Mouse (Mus musculus) CH12.LX (cell line): ENCODE measurements around the gene D330045A20Rik. TPM values are rescaled to one million over a fixed set of nuclear protein-coding genes. Genes with fewer than 3 reads are reported as not detected.

Source experiments
- DNase-seq: peaks from one replicate; pipeline ENCODE4 v3.0.0-alpha.2; 2013; ENCODE audit errors: extremely low read depth
- H3K27ac ChIP-seq: 2 replicates; pipeline ENCODE4 v1.5.1; 2012; ENCODE audit warnings: low read depth, mild to moderate bottlenecking, control low read depth, moderate library complexity; ENCODE audit not compliant: insufficient read depth
- H3K27me3 ChIP-seq: replicated peaks from 2 replicates; pipeline ENCODE3; 2012; ENCODE audit warnings: inconsistent platforms
- H3K36me3 ChIP-seq, 2 experiments: replicated peaks in 1 of 2; 2 replicates each; pipeline versions ENCODE3 to v1.6.1; 2012; ENCODE audit warnings: inconsistent platforms in 1 of 2, low read length in 1 of 2, mild to moderate bottlenecking in 1 of 2, mixed read lengths in 1 of 2, moderate library complexity in 1 of 2; ENCODE audit not compliant: control insufficient read depth in 1 of 2, insufficient read depth in 1 of 2
- H3K4me1 ChIP-seq, 2 experiments: 2 replicates each; pipeline ENCODE4 v1.6.1; 2012; ENCODE audit warnings: inconsistent platforms in 1 of 2, moderate library complexity in 1 of 2; ENCODE audit not compliant: insufficient read depth in 2 of 2, control insufficient read depth in 1 of 2
- H3K4me2 ChIP-seq: 2 replicates; pipeline ENCODE4 v1.6.1; 2012; ENCODE audit warnings: low read depth, mild to moderate bottlenecking, control low read depth; ENCODE audit not compliant: poor library complexity, insufficient read depth, severe bottlenecking
- H3K4me3 ChIP-seq, 3 experiments: fragments of 150-350 bp in 1 of 3; sonication (generic) in 1 of 3; replicated peaks in 1 of 3; 2 replicates each; pipeline versions ENCODE3 to v1.5.1; 2011 to 2012; ENCODE audit warnings: low read depth in 2 of 3, low read length in 2 of 3, mild to moderate bottlenecking in 2 of 3, moderate library complexity in 2 of 3, control low read depth in 1 of 3, improper control_type of control experiment in 1 of 3, inconsistent platforms in 1 of 3, mixed read lengths in 1 of 3; ENCODE audit not compliant: poor library complexity in 1 of 3
- H3K79me2 ChIP-seq: replicated peaks from 2 replicates; pipeline ENCODE4 v1.6.1; 2012; ENCODE audit warnings: mild to moderate bottlenecking, moderate library complexity; ENCODE audit not compliant: control insufficient read depth, poor library complexity, insufficient read depth, severe bottlenecking; ENCODE audit errors: extremely low read depth
- H3K9ac ChIP-seq: 2 replicates; pipeline ENCODE4 v1.6.1; 2012; ENCODE audit warnings: low read depth, mild to moderate bottlenecking, control low read depth, moderate library complexity; ENCODE audit not compliant: insufficient read depth
- H3K9me3 ChIP-seq: replicated peaks from 2 replicates; pipeline ENCODE3; 2012; ENCODE audit warnings: low read length, inconsistent platforms, mixed read lengths
- BHLHE40 ChIP-seq: IDR thresholded peaks from 2 replicates; pipeline ENCODE4 v1.6.1; 2011; ENCODE audit warnings: mild to moderate bottlenecking, low read depth, low read length, improper control_type of control experiment
- E2F4 ChIP-seq: IDR thresholded peaks from 2 replicates; pipeline ENCODE4 v1.6.1; 2011; ENCODE audit warnings: low read depth, low read length, improper control_type of control experiment; ENCODE audit not compliant: insufficient replicate concordance
- ELF1 ChIP-seq: IDR thresholded peaks from 2 replicates; pipeline ENCODE4 v1.6.1; 2014; ENCODE audit warnings: low read depth, mild to moderate bottlenecking, inconsistent platforms, low read length, improper control_type of control experiment
- IRF4 ChIP-seq: IDR thresholded peaks from 2 replicates; pipeline ENCODE4 v1.6.1; 2014; ENCODE audit warnings: low read depth, mild to moderate bottlenecking, inconsistent platforms, low read length, improper control_type of control experiment
- JUN ChIP-seq: IDR thresholded peaks from 2 replicates; pipeline ENCODE4 v1.6.1; 2011; ENCODE audit warnings: low read depth, mild to moderate bottlenecking, low read length, improper control_type of control experiment, moderate library complexity; ENCODE audit not compliant: insufficient read depth
- KAT2A ChIP-seq: IDR thresholded peaks from 2 replicates; pipeline ENCODE4 v1.6.1; 2012; ENCODE audit warnings: low read length, improper control_type of control experiment, inconsistent platforms; ENCODE audit not compliant: insufficient replicate concordance
- MAZ ChIP-seq: IDR thresholded peaks from 2 replicates; pipeline ENCODE4 v1.6.1; 2012; ENCODE audit warnings: low read depth, mild to moderate bottlenecking, inconsistent platforms, low read length, improper control_type of control experiment, moderate library complexity
- MYC ChIP-seq: IDR thresholded peaks from 2 replicates; pipeline ENCODE4 v1.6.1; 2011; ENCODE audit warnings: low read depth, mild to moderate bottlenecking, improper control_type of control experiment, low read length
- RAD21 ChIP-seq: IDR thresholded peaks from 2 replicates; pipeline ENCODE4 v1.6.1; 2011; ENCODE audit warnings: low read depth, mild to moderate bottlenecking, low read length, improper control_type of control experiment, moderate library complexity
- TBP ChIP-seq: conservative IDR thresholded peaks from 2 replicates; pipeline ENCODE4 v1.6.1; 2011; ENCODE audit warnings: low read depth, low read length, improper control_type of control experiment
- TCF12 ChIP-seq: IDR thresholded peaks from 2 replicates; pipeline ENCODE4 v1.6.1; 2014; ENCODE audit warnings: low read depth, mild to moderate bottlenecking, inconsistent platforms, low read length, improper control_type of control experiment
- UBTF ChIP-seq: IDR thresholded peaks from 2 replicates; pipeline ENCODE4 v1.6.1; 2012; ENCODE audit warnings: low read depth, mild to moderate bottlenecking, inconsistent platforms, low read length, improper control_type of control experiment, moderate library complexity
- ZKSCAN1 ChIP-seq: IDR thresholded peaks from 2 replicates; pipeline ENCODE4 v1.6.1; 2012; ENCODE audit warnings: low read depth, inconsistent platforms, low read length, improper control_type of control experiment, borderline replicate concordance
- ZMIZ1 ChIP-seq: IDR thresholded peaks from 2 replicates; pipeline ENCODE4 v1.6.1; 2012; ENCODE audit warnings: low read depth, mild to moderate bottlenecking, inconsistent platforms, low read length, improper control_type of control experiment
- ZNF384 ChIP-seq: IDR thresholded peaks from 2 replicates; pipeline ENCODE4 v1.6.1; 2012; ENCODE audit warnings: low read depth, low read length, improper control_type of control experiment, inconsistent platforms
- dilution Hi-C: fragments of 300-500 bp; cut with MboI; formaldehyde crosslinking; loops from 2 replicates; pipeline ENCODE4 v1.14.3; 2020; ENCODE audit warnings: low sequenced_read_pairs; ENCODE audit not compliant: extremely low pct_unique_long_range_greater_than_20kb, extremely low pct_ligation_motif_present
- in situ Hi-C: fragments of 300-500 bp; cut with MboI; formaldehyde crosslinking; loops from 3 replicates; pipeline ENCODE4 v1.14.3; 2019; ENCODE audit warnings: low sequenced_read_pairs, low pct_ligation_motif_present, low pct_unique_long_range_greater_than_20kb, mixed read lengths
- polyA plus RNA-seq: library from polyadenylated mRNA; unstranded; fragments of >175 nt; gene quantifications from 2 replicates; pipeline ENCODE4 v1.2.1, GENCODE M21; 2012; ENCODE audit warnings: low read depth; ENCODE audit not compliant: insufficient read length
- total RNA-seq, 2 experiments: library from RNA; depleted of rRNA; stranded (reverse); fragments of 300-350 nt in 1 of 2; fragments of >200 nt in 1 of 2; gene quantifications; 2 replicates each; pipeline ENCODE4 v1.2.3; 2012 to 2014

D330045A20Rik gene
- not detected in 2 replicates for total RNA-seq (2012; rRNA removed)
- total RNA-seq (2014; rRNA removed): not detected in 2 replicates
- polyA plus RNA-seq: not detected in 2 replicates

GRCm38 (mm10) chrX:139480022-139480894 is at the start of gene D330045A20Rik:
Gene D330045A20Rik (plus strand): TSS chrX:139480367.
- dilution Hi-C loops: no loop called here
- H3K4me3 ChIP-seq: no peak within 1 kb of the TSS
- DNase-seq: no peak

GRCm38 (mm10) chrX:139432550-139432949 is 47.6 kb upstream of the D330045A20Rik start:
- Histone ChIP-seq H3K36me3 (no peaks in the 10 kb centered on the region), H3K9me3 (no peaks in the 10 kb centered on the region), H3K4me3 (no peak overlapping the region), H3K79me2 (no peaks in the 10 kb centered on the region), H3K9ac (no peak overlapping the region), H3K27ac (no peak overlapping the region), H3K4me1 (peaks cover 0 to 4% of the 10 kb centered on the region in 2 experiments; a peak in 1 of 4 replicates), H3K27me3 (no peaks in the 10 kb centered on the region), H3K4me2 (peak overlapping the region; percentile 61; the same call in 1 of the 2 replicates)
- peak; percentile 52 for DNase-seq
- in situ Hi-C loops: no loop called here
- 0 out of 2 replicates have a peak, but pooled peaks have one; percentile 9 for TF ChIP-seq ELF1
- TF ChIP-seq TBP: 0 out of 2 replicates have a peak, but pooled peaks have one; percentile 21
- no peak for TF ChIP-seq RAD21
- TF ChIP-seq, all 38 proteins: peak for 2
- dilution Hi-C loops: no loop called here

More at GRCm38 (mm10) chrX:139480022-139480894, at the start of gene D330045A20Rik:
- TF ChIP-seq MAZ (no peak), ZKSCAN1 (no peak), TCF12 (no peak), ZMIZ1 (no peak), TBP (no peak)
- Histone ChIP-seq H3K79me2 (no peaks in the 10 kb centered on the region), H3K27ac (no peak within 1 kb of the TSS), H3K9ac (no peak within 1 kb of the TSS), H3K4me2 (no peak within 1 kb of the TSS), H3K4me1 (peaks cover under 1 to 7% of the 10 kb centered on the region in 2 experiments; a peak in 3 of 4 replicates), H3K36me3 (no peaks in the 10 kb centered on the region), H3K9me3 (no peaks in the 10 kb centered on the region), H3K27me3 (no peaks in the 10 kb centered on the region)
- in situ Hi-C loops: no loop called here

GRCm38 (mm10) chrX:139435202-139435601 is 45.0 kb upstream of the D330045A20Rik start:
- DNase-seq: no peak
- in situ Hi-C loops: no loop called here

More at GRCm38 (mm10) chrX:139435202-139435601, 45.0 kb upstream of the D330045A20Rik start:
- no peaks in the 10 kb centered on the region for H3K36me3 ChIP-seq
- no peak overlapping the region for H3K4me3 ChIP-seq
- peaks cover 0 to 4% of the 10 kb centered on the region in 2 experiments; a peak in 1 of 4 replicates for H3K4me1 ChIP-seq
- H3K9me3 ChIP-seq: no peaks in the 10 kb centered on the region
- no peak overlapping the region for H3K27ac ChIP-seq
- H3K9ac ChIP-seq: no peak overlapping the region
- no peaks in the 10 kb centered on the region for H3K27me3 ChIP-seq
- no peak overlapping the region for H3K4me2 ChIP-seq
- no peak for TF ChIP-seq MYC
- TF ChIP-seq KAT2A: no peak
- no peak for TF ChIP-seq JUN
- no peak for TF ChIP-seq UBTF
- no peak for TF ChIP-seq BHLHE40
- TF ChIP-seq E2F4: no peak
- TF ChIP-seq ZMIZ1: no peak
- no peak for TF ChIP-seq IRF4
- TF ChIP-seq ZNF384: no peak
- dilution Hi-C loops: no loop called here
- no peaks in the 10 kb centered on the region for H3K79me2 ChIP-seq
